Comparison of ENCODE assay signal across 10 mouse cellular contexts in the genomic region with DNA sequence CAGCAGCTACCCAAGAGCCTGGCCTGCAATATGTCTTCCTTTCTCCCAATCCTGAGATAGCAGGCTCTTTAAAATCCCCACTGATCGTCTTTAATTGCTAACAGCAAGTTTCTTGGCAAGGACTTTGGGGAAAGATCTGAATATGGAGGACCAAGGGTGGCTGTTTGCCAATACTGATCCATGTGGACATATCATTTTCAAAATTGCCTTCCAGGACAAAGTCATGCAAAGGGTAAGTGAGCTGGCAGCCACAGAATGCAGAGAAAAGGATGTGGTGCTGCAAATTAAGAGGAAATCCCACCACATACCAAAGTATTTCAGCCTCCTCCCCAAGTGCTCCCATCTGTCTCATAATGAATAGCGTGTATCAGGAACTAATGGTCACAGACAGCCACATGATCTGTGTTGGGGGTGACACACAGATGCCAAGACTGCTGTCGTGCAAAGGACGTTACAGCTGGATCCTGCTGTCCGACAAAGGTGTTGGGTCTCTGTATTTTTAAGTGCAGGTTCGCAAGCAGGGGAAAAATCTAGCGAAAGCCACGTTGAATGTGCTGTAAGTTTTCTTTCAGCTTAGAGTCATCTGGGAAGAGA.
DNase-seq lines count a peak whose midpoint lies in the region; ATAC-seq lines count a peak whose summit lies in the region.
"Had no signal": no experiment of that assay in that cellular context is flagged by ENCODE, and none has a peak within 500 bp of the region (broad histone marks: within the 10 kb centered on the region; RNA-seq: fewer than 3 reads in every experiment).

No protein-coding gene starts in this region.

- no peak for DNase-seq in midbrain, embryonic 10.5 days (ENCODE audit: low spot score)
- no peak for DNase-seq in thymus, postnatal 36 days
- DNase-seq: layer of hippocampus, adult 9-11 months had no signal

- 78% methylated on average over 8 of the region's 8 CpGs for WGBS in hindbrain, embryonic 13.5 days
- 58% methylated on average over 8 of the region's 8 CpGs for WGBS in hindbrain, embryonic 16.5 days
- WGBS in midbrain, embryonic 10.5 days, result 84% methylated on average over 8 of the region's 8 CpGs
- WGBS in midbrain, embryonic 13.5 days, result 86% methylated on average over 8 of the region's 8 CpGs
- WGBS in embryonic facial prominence, embryonic 13.5 days, result 50% methylated on average over 8 of the region's 8 CpGs
- 60% methylated on average over 8 of the region's 8 CpGs for WGBS in stomach, embryonic 15.5 days

- no peaks in the 10 kb centered on the region for H3K36me3 ChIP-seq in hindbrain, embryonic 13.5 days
- H3K36me3 ChIP-seq in hindbrain, embryonic 16.5 days (ENCODE audit: control insufficient read depth, insufficient read depth, low read length), result no peaks in the 10 kb centered on the region
- H3K36me3 ChIP-seq in midbrain, embryonic 10.5 days, result no peaks in the 10 kb centered on the region
- no peaks in the 10 kb centered on the region for H3K36me3 ChIP-seq in midbrain, embryonic 13.5 days
- H3K36me3 ChIP-seq in embryonic facial prominence, embryonic 13.5 days, result no peaks in the 10 kb centered on the region
- H3K36me3 ChIP-seq in stomach, embryonic 15.5 days, result no peaks in the 10 kb centered on the region
- H3K36me3 ChIP-seq: intestine, embryonic 15.5 days had no signal

- H3K4me2 ChIP-seq in hindbrain, embryonic 13.5 days, result no peak overlapping the region
- H3K4me2 ChIP-seq in hindbrain, embryonic 16.5 days (ENCODE audit: low read length), result no peak overlapping the region
- no peak overlapping the region for H3K4me2 ChIP-seq in midbrain, embryonic 13.5 days (replicated peaks)
- no peak overlapping the region for H3K4me2 ChIP-seq in embryonic facial prominence, embryonic 13.5 days
- H3K4me2 ChIP-seq in stomach, embryonic 15.5 days, result no peak overlapping the region
- H3K4me2 ChIP-seq: intestine, embryonic 15.5 days had no signal

- peaks cover 28% of the 10 kb centered on the region for H3K4me1 ChIP-seq in hindbrain, embryonic 13.5 days (replicated peaks)
- H3K4me1 ChIP-seq in hindbrain, embryonic 16.5 days (ENCODE audit: control insufficient read depth, insufficient read depth, low read depth, low read length), result peaks cover 5% of the 10 kb centered on the region
- H3K4me1 ChIP-seq in midbrain, embryonic 10.5 days, result peaks cover 14% of the 10 kb centered on the region
- H3K4me1 ChIP-seq in midbrain, embryonic 13.5 days (replicated peaks), result peaks cover 17% of the 10 kb centered on the region
- peaks cover 47% of the 10 kb centered on the region for H3K4me1 ChIP-seq in embryonic facial prominence, embryonic 13.5 days
- H3K4me1 ChIP-seq in stomach, embryonic 15.5 days, result 0 out of 2 replicates have a peak, but pooled peaks cover 4% of the 10 kb centered on the region

- H3K4me3 ChIP-seq in hindbrain, embryonic 13.5 days, result no peak overlapping the region
- H3K4me3 ChIP-seq in hindbrain, embryonic 16.5 days (ENCODE audit: low read length), result no peak overlapping the region
- no peak overlapping the region for H3K4me3 ChIP-seq in midbrain, embryonic 10.5 days
- no peak overlapping the region for H3K4me3 ChIP-seq in midbrain, embryonic 13.5 days (replicated peaks)
- H3K4me3 ChIP-seq in embryonic facial prominence, embryonic 13.5 days, result no peak overlapping the region
- H3K4me3 ChIP-seq in stomach, embryonic 15.5 days (replicated peaks), result no peak overlapping the region
- H3K4me3 ChIP-seq: intestine, embryonic 15.5 days; megakaryocyte, embryonic 14.5 days had no signal

- no peak for ATAC-seq in hindbrain, embryonic 13.5 days (ENCODE audit: low FRiP score)
- ATAC-seq in hindbrain, embryonic 16.5 days, result no peak
- no peak for ATAC-seq in midbrain, embryonic 13.5 days
- no peak for ATAC-seq in embryonic facial prominence, embryonic 13.5 days (ENCODE audit: insufficient number of reproducible peaks, insufficient read depth, low FRiP score, low TSS enrichment, low read depth)
- no peak for ATAC-seq in stomach, embryonic 15.5 days (ENCODE audit: insufficient read depth, low FRiP score, low read depth)

- H3K27me3 ChIP-seq in hindbrain, embryonic 13.5 days, result no peaks in the 10 kb centered on the region
- no peaks in the 10 kb centered on the region for H3K27me3 ChIP-seq in hindbrain, embryonic 16.5 days (replicated peaks; ENCODE audit: control insufficient read depth, insufficient read depth, low read length)
- H3K27me3 ChIP-seq in midbrain, embryonic 10.5 days (ENCODE audit: low read depth, poor library complexity, severe bottlenecking), result no peaks in the 10 kb centered on the region
- peaks cover 2% of the 10 kb centered on the region; the same call in 1 of the 2 replicates for H3K27me3 ChIP-seq in midbrain, embryonic 13.5 days
- no peaks in the 10 kb centered on the region for H3K27me3 ChIP-seq in embryonic facial prominence, embryonic 13.5 days
- no peaks in the 10 kb centered on the region for H3K27me3 ChIP-seq in stomach, embryonic 15.5 days (replicated peaks)
- H3K27me3 ChIP-seq: intestine, embryonic 15.5 days had no signal

- no peaks in the 10 kb centered on the region for H3K9me3 ChIP-seq in hindbrain, embryonic 13.5 days
- H3K9me3 ChIP-seq in hindbrain, embryonic 16.5 days (ENCODE audit: control insufficient read depth, low read length), result no peaks in the 10 kb centered on the region
- H3K9me3 ChIP-seq in midbrain, embryonic 10.5 days (replicated peaks), result no peaks in the 10 kb centered on the region
- no peaks in the 10 kb centered on the region for H3K9me3 ChIP-seq in midbrain, embryonic 13.5 days
- H3K9me3 ChIP-seq in embryonic facial prominence, embryonic 13.5 days, result no peaks in the 10 kb centered on the region
- no peaks in the 10 kb centered on the region for H3K9me3 ChIP-seq in stomach, embryonic 15.5 days
- H3K9me3 ChIP-seq: intestine, embryonic 15.5 days had no signal

- peak overlapping the region; percentile 18; the same call in 1 of the 2 replicates for H3K27ac ChIP-seq in hindbrain, embryonic 13.5 days
- no peak overlapping the region for H3K27ac ChIP-seq in hindbrain, embryonic 16.5 days (ENCODE audit: low read depth, low read length)
- H3K27ac ChIP-seq in midbrain, embryonic 10.5 days (replicated peaks), result peak overlapping the region; percentile 43; the same call in 1 of the 2 replicates
- no peak overlapping the region for H3K27ac ChIP-seq in midbrain, embryonic 13.5 days
- peak overlapping the region; percentile 53; the same call in 1 of the 2 replicates for H3K27ac ChIP-seq in embryonic facial prominence, embryonic 13.5 days
- H3K27ac ChIP-seq in stomach, embryonic 15.5 days, result peak overlapping the region; percentile 46
- H3K27ac ChIP-seq: intestine, embryonic 15.5 days had no signal

- H3K9ac ChIP-seq in hindbrain, embryonic 13.5 days, result no peak overlapping the region
- no peak overlapping the region for H3K9ac ChIP-seq in hindbrain, embryonic 16.5 days (ENCODE audit: low read depth, low read length)
- H3K9ac ChIP-seq in midbrain, embryonic 13.5 days (replicated peaks), result no peak overlapping the region
- no peak overlapping the region for H3K9ac ChIP-seq in embryonic facial prominence, embryonic 13.5 days
- no peak overlapping the region for H3K9ac ChIP-seq in stomach, embryonic 15.5 days
- H3K9ac ChIP-seq: intestine, embryonic 15.5 days had no signal

Comparison
In these comparisons a context has a peak if more than half of its experiments do, and no peak if none do; other contexts are left out.
1. H3K27ac ChIP-seq: peak in hindbrain, embryonic 13.5 days (single experiment), midbrain, embryonic 10.5 days (single experiment), embryonic facial prominence, embryonic 13.5 days (single experiment) and stomach, embryonic 15.5 days (single experiment); none in hindbrain, embryonic 16.5 days (single experiment) and midbrain, embryonic 13.5 days (single experiment).